Mouse (Mus musculus) ES-E14 (cell line): ENCODE measurements around the gene Tut7. TPM values are rescaled to one million over a fixed set of nuclear protein-coding genes. Genes with fewer than 3 reads are reported as not detected.

Source experiments
- DNase-seq: peaks from one replicate; pipeline ENCODE4 v3.0.0-alpha.2; 2013; ENCODE audit warnings: low read depth, low spot score
- H3K27ac ChIP-seq: 2 replicates; pipeline ENCODE4 v1.5.1; 2012; ENCODE audit warnings: low read depth, mild to moderate bottlenecking, low read length, moderate library complexity, mixed read lengths; ENCODE audit not compliant: poor library complexity, insufficient read depth, severe bottlenecking
- H3K36me3 ChIP-seq: 2 replicates; pipeline ENCODE4 v1.6.1; 2012; ENCODE audit warnings: mild to moderate bottlenecking, low read length, moderate library complexity, mixed read lengths; ENCODE audit not compliant: control insufficient read depth, poor library complexity, insufficient read depth, severe bottlenecking
- H3K4me1 ChIP-seq, 2 experiments: fragments of 150-350 bp in 1 of 2; sonication (generic) in 1 of 2; 2 replicates each; pipeline ENCODE4 v1.6.1; 2012; ENCODE audit warnings: low read length in 2 of 2, mild to moderate bottlenecking in 1 of 2, mixed read lengths in 1 of 2; ENCODE audit not compliant: control insufficient read depth in 2 of 2, insufficient read depth in 2 of 2, poor library complexity in 1 of 2
- H3K4me3 ChIP-seq, 2 experiments: fragments of 150-350 bp in 1 of 2; sonication (generic) in 1 of 2; 2 replicates each; pipeline ENCODE4 v1.5.1; 2012; ENCODE audit warnings: low read length in 2 of 2, low read depth in 1 of 2, mild to moderate bottlenecking in 1 of 2, mixed read lengths in 1 of 2; ENCODE audit not compliant: insufficient read depth in 1 of 2, poor library complexity in 1 of 2, severe bottlenecking in 1 of 2
- H3K9ac ChIP-seq: 2 replicates; pipeline ENCODE4 v1.6.1; 2012; ENCODE audit warnings: low read depth, mild to moderate bottlenecking, low read length, mixed read lengths; ENCODE audit not compliant: poor library complexity, insufficient read depth, severe bottlenecking
- H3K9me3 ChIP-seq: fragments of 150-350 bp; sonication (generic); 2 replicates; pipeline ENCODE4 v1.6.1; 2012; ENCODE audit warnings: low read depth, mild to moderate bottlenecking, low read length; ENCODE audit not compliant: control insufficient read depth, insufficient read depth
- CHD2 ChIP-seq: IDR thresholded peaks from 2 replicates; pipeline ENCODE4 v1.6.1; 2014; ENCODE audit warnings: mild to moderate bottlenecking, low read depth, low read length, inconsistent platforms
- HCFC1 ChIP-seq: IDR thresholded peaks from 2 replicates; pipeline ENCODE4 v1.6.1; 2012; ENCODE audit warnings: low read length, inconsistent platforms, borderline replicate concordance; ENCODE audit not compliant: insufficient read depth
- MAFK ChIP-seq: IDR thresholded peaks from 2 replicates; pipeline ENCODE4 v1.6.1; 2014; ENCODE audit warnings: mild to moderate bottlenecking, low read depth, low read length, inconsistent platforms; ENCODE audit not compliant: insufficient read depth
- ZC3H11A ChIP-seq: IDR thresholded peaks from 2 replicates; pipeline ENCODE4 v1.6.1; 2012; ENCODE audit warnings: low read depth, mild to moderate bottlenecking, inconsistent platforms, low read length, borderline replicate concordance
- ZNF384 ChIP-seq: IDR thresholded peaks from 2 replicates; pipeline ENCODE4 v1.6.1; 2012; ENCODE audit warnings: low read depth, low read length, inconsistent platforms
- in situ Hi-C, 2 experiments: fragments of 600-800 bp; cut with MboI; formaldehyde crosslinking; loops; one replicate each; pipeline ENCODE4 v1.15.1; 2025; ENCODE audit warnings: low sequenced_read_pairs in 2 of 2, inconsistent platforms in 1 of 2; ENCODE audit not compliant: unreplicated experiment in 2 of 2
- total RNA-seq: library from RNA; depleted of rRNA; stranded (reverse); fragments of 300-350 nt; gene quantifications from 2 replicates; pipeline ENCODE4 v1.2.3, GENCODE M21; 2012

The Tut7 gene
- total RNA-seq, 1 experiment, result 31.1 TPM

- DNase-seq, result no peak
- H3K27ac ChIP-seq, result no peak overlapping the region
- no peak overlapping the region for H3K4me3 ChIP-seq
- no peaks in the 10 kb centered on the region for H3K9me3 ChIP-seq
- H3K36me3 ChIP-seq, result peaks cover 2% of the 10 kb centered on the region; the same call in 1 of the 2 replicates
- peaks cover 0 to 3% of the 10 kb centered on the region in 2 experiments; a peak in 2 of 4 replicates for H3K4me1 ChIP-seq
- in situ Hi-C loops, result no loop called here
- H3K9ac ChIP-seq, result no peak overlapping the region
- TF ChIP-seq MAFK, result no peak
- TF ChIP-seq CHD2, result no peak
- TF ChIP-seq ZNF384, result no peak
- no peak for TF ChIP-seq HCFC1
- no peak for TF ChIP-seq ZC3H11A
Observed at GRCm38 (mm10) chr13:59825966-59826365, 3.0 kb upstream of the Tut7 start.

- DNase-seq, result no peak
- Histone ChIP-seq H3K9me3 (no peaks in the 10 kb centered on the region), H3K9ac (no peak overlapping the region), H3K4me3 (no peak overlapping the region), H3K27ac (no peak overlapping the region), H3K36me3 (peaks cover 4% of the 10 kb centered on the region; the same call in 1 of the 2 replicates), H3K4me1 (peaks cover 3 to 4% of the 10 kb centered on the region in 2 experiments; a peak in 3 of 4 replicates)
- in situ Hi-C loops, result no loop called here
- TF ChIP-seq ZC3H11A (no peak), HCFC1 (no peak), CHD2 (no peak), ZNF384 (no peak), MAFK (no peak)
Observed at GRCm38 (mm10) chr13:59820836-59821235, 2.1 kb downstream of the Tut7 start.

- Histone ChIP-seq H3K36me3 (peaks cover 6% of the 10 kb centered on the region), H3K4me1 (peaks cover 3 to 4% of the 10 kb centered on the region in 2 experiments; a peak in 3 of 4 replicates), H3K27ac (no peak overlapping the region), H3K9ac (no peak overlapping the region), H3K9me3 (no peaks in the 10 kb centered on the region), H3K4me3 (no peak overlapping the region)
- TF ChIP-seq ZNF384 (no peak), MAFK (no peak), ZC3H11A (no peak)
- in situ Hi-C loops, result no loop called here
- DNase-seq, result no peak
Observed at GRCm38 (mm10) chr13:59820114-59820513, 2.8 kb downstream of the Tut7 start.

GRCm38 (mm10) chr13:59817352-59817751 lies 5.6 kb downstream of the Tut7 start:
- Histone ChIP-seq H3K9me3 (no peaks in the 10 kb centered on the region), H3K27ac (no peak overlapping the region), H3K4me1 (peaks cover 0 to 4% of the 10 kb centered on the region in 2 experiments; a peak in 2 of 4 replicates), H3K4me3 (no peak overlapping the region), H3K9ac (no peak overlapping the region), H3K36me3 (peaks cover 13% of the 10 kb centered on the region)
- no peak for DNase-seq
- TF ChIP-seq ZNF384, result no peak
- no peak for TF ChIP-seq MAFK
- no peak for TF ChIP-seq HCFC1
- TF ChIP-seq CHD2, result no peak
- in situ Hi-C loops, result no loop called here

- Histone ChIP-seq H3K4me1 (peaks cover 0 to 4% of the 10 kb centered on the region in 2 experiments; a peak in 1 of 4 replicates), H3K9ac (no peak overlapping the region), H3K4me3 (no peak overlapping the region), H3K27ac (no peak overlapping the region), H3K36me3 (peaks cover 14% of the 10 kb centered on the region), H3K9me3 (no peaks in the 10 kb centered on the region)
- no peak for TF ChIP-seq HCFC1
- no peak for TF ChIP-seq ZNF384
- TF ChIP-seq CHD2, result no peak
- TF ChIP-seq MAFK, result no peak
- TF ChIP-seq ZC3H11A, result no peak
- in situ Hi-C loops, result no loop called here
- no peak for DNase-seq
Observed at GRCm38 (mm10) chr13:59814109-59814591, 8.8 kb downstream of the Tut7 start.
